Mouse (Mus musculus) spleen, postnatal 14 days (tissue): ENCODE measurements around the gene Lbp.

Experiments used
- DNase-seq, 2 experiments: peaks; one replicate each; pipeline ENCODE4 v3.0.0; 2021 to 2022; ENCODE audit warnings: low spot score in 2 of 2

Lbp gene

DNA sequence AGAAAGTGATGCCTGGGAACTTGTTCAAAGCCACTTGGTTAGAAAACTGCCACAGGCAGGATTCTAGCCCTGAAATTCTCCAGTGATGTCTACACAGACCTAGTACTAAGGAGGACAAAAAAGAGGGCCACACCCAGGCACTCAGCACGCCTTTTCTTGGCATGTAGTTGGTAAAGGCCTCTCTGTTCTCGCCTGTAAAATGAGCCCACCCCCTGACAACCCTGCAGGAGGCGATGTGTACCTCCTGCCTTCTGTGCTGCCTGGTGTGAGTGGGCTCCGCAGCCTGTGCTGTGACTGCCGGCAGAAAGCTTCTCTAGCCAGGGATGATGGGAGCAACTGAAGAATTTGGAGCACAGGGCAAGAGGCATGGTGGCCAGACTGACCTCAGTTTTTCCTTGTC, 2.0 kb downstream of the Lbp start:
- DNase-seq = no peak

DNA sequence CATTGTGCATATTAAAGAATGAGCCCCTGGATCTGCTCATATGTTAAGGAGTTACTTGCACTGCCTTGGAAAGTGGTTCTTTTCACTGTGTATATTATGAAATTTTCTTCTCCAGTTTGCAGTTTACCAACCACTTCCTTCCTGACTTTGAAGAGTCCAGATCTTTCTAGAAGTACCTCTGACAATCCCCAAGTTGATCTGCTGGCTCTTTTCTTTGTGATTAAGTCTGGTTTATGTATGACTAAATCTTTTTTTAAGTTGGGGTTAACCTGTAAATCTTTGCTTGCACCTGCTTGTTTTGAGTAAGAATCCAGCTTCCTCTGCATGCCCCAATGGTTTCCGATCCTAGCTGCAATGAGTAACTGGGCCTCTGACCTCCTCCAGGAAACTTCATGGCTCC, 6.8 kb downstream of the Lbp start:
- no peak for DNase-seq

DNA sequence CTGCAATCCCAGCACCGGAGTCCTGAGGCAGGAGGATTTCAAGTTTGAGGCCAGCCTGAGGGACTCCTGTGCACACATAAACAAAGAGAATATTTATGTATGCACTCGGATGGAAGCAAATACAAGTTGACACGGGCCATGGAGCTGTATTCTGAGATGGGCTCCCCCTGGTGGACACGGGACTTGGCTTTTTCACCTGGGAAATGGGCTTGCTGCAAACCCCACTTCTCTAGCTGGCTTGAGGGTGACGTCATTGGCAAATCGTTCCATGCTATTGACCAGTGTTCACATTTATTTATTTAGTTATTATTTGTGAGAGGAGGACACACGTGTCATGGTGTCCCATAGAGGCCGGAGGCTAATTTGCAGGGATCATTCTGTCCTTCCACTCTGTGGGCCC, 10.1 kb downstream of the Lbp start:
- DNase-seq = no peak

DNA sequence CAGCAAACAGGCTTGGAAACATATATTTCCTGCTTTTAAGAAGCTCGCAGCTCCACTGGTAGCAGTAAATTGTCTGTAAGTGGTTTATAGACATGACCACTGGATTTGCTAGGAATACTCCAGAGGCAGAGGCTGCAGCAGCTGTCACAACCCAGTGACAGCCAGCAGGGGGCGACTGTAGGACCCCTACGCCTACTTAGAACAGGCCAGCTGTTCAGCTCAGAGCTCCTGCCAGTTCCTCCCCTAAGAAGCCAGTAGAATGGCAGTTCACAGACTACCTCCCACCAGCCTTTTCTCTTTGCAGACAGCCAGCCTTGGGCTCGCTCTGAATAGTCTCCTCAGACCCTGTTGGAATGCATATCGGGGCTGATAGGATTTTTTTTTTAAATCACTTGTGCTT, 10.7 kb downstream of the Lbp start:
- DNase-seq = peak in 1 of 2 experiments; percentile 21

DNA sequence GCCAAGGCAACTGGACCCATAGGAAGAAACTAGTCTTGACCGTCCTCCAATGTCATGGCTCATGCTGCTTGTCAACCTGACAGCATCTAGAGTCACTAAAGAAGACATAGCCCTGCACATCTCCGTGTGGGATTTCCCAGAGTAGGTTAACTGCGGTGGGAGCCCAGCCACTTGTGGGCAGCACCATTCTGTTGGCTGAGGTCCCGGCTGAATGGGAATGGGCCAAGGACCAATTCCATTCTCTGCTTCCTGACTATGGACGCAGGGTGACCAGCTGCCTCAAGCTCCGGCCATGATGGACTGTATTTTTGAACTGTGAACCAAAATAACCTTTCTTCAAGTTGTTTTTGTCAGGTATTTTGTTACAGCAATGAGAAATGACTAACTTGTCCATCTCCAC, 15.3 kb downstream of the Lbp start:
- DNase-seq = no peak

DNA sequence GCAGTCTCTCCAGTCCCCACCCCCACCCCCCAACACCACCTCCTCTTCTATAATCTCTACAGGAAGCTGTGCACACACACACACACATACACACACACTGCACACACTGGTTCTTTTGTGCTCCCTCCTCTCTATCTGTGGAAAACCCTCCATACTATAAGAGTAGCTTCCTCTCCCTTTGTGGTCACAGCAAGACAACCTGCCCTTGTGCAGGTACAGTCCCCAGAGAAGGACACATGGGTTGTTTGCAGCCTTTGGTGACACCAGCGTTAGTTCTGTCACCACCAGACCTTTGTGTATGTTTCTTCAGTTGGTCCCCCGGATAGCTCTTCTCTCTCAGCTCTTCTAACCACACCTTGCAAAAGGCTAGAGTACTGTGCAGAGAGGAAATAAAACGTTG, 16.6 kb downstream of the Lbp start:
- DNase-seq = no peak

DNA sequence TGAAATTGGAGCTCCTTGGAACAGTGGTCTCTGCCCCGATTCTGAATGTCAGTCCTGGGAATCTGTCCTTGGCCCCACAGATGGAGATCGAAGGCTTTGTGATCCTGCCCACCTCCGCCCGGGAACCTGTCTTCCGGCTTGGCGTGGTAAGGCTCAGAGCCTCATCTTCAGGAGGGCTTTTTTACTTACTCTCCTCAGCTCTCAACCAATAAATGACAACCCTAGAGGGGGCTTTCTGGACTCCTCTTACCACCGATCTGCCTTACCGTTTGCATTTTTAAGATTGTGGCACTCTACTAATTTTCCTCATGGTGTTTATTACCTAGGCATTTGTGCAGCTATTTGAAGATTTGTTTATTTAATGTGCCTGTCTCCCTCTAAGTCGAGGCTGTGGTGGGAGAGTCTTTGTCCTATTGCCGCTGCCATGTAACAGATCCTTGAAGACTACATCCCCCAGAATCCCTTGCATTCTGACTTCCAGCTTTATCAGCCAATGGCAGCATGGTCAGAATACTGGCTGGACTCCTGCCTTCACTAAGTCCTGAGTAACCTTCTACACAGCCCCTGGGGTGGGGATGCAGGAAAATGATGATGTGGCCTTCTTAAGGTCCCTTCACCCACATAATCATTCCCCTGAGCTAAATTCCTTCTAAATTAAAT, 18.4 kb downstream of the Lbp start:
- DNase-seq = no peak

DNA sequence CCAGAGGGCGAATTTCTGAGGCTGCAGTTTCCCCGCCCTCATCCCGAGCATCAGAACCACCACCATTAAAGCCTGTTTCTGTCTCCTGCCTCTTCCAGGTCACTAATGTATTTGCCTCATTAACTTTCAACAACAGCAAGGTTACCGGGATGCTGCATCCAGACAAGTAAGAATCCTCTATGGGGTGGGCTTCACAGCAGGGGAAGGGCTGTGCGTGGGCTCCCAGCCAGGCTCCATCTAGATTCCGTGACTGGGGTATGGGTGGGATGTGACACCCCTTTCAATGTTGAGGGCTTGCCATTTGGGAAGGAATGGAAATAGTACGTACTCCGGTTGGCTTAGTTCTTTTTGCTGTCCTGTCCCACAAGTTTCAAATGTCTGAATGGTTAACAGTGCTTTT, 19.3 kb downstream of the Lbp start:
- no peak for DNase-seq

DNA sequence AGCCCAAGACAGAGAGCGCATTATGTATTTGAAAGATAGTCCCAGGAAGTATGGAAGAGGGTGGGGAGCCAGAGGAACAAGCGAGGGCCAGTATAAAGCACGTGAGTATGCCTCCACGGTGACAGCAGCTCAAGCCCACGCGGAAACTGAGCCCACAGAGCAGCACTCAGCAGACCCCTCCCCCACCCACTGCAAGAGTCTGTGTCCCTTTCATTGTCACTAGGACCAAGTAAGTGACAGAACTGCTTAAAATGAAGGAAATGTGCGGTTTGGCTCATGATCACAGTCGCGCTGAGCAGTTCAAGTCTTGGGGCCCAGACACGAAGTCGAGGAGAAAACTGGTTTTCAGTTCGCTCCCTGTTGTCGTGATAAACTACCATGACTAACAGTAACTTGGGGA, 28.1 kb downstream of the Lbp start:
- no peak for DNase-seq

DNA sequence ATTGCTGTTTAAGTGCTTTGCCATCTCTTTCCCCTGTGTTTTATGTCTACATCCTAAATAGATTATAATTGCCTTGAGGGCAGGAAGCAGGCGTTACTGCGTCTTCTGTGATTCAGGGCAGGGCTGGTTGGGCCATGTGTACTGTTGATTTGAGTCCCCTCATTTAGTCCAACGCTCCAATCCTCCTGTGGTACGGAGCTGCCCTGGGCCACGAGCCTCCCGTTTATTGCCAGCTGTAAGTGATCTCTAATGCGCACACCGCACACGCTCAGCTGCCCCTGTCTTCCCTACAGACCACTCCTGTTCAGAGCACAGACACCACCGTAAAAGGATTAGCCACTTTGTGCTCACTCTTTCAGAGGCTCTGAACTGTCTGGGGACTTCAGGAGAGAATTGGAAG, 31.4 kb downstream of the Lbp start:
- DNase-seq = no peak

DNA sequence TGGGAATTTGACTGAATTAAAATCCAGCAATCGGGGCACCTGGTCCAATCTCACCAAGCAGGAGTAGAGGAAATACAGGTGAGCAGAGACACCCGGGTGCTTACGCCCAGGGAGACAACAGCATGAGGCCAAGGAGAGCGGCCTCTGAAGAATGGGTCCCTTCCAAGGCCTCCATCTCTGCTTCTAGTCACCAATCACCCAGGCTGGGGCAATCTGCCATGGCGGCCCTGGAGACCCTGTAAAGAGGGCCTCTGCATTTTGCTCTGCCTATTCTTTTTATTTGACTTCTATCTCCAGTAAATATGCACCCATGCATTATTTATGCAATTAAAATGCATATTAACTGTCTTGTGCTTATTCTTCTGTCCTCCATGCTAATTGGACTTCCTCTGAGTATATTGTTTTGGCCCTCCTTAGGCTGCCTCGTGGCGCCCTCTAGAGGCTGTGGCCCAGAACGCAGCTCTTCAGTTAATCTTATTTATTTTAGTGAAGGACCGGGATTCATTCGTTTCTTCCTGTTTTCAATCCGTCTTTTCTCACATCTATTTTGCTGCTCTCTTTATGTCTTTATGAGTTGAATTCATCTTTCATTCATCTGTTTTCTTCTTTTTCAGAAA, 33.8 kb downstream of the Lbp start:
- peak in 1 of 2 experiments; percentile 36 for DNase-seq

DNA sequence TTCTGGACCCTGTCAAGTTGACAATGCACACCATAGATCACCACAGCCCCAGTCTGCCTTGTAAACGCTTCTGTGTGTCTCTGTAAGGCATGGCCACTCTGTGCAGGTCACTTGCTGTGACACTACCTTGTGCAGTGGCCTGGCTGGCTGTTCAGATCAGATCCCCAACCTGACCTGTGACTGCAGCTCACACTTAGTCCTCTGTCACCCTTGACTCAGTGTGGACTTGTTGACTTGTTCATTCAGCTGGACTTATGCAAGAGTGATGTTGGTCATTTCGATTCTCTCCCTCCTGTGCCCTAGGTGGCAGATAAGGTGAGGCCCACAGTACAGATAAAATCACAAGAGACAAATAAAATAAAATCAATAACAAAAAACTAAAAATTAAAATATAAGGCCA, 35.0 kb downstream of the Lbp start:
- no peak for DNase-seq

DNA sequence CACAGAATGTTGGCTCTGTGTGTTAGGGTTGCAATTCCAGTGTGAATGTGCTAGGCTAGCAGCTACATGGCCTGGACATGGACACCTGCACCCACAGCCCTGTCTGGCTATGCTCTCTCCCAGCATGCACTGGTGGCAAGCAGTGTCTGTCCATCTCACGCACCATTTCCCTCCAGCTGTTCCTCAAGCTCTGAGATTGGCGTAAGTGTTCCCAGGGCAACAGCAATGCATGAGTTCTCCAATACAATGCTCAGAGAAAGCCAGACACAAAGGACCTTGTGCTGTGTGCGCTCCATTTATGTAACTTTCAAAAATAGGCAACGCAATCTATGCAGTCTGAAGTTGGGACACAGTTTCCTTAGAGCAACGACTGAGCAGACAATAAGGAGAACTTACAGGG, 37.2 kb downstream of the Lbp start:
- no peak for DNase-seq

DNA sequence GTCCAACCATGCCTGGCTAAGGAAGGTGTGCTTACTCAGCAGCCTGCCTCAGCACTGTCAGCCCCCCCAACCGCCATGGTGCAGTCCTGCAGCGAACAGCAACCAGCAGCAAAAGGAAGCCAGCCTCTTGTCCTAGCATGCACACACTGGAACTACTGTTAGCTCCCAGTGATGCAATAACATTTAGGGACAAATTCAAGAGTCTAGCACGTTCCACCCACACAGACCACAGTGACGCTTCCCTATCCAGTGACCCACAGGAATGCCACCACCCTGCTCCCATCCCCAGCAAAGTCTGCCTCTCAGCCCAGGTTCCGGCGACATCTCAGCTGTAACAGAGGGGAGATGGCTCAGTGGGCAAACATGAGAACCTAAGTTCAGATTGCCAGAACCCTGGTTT, 40.2 kb downstream of the Lbp start:
- DNase-seq = no peak

DNA sequence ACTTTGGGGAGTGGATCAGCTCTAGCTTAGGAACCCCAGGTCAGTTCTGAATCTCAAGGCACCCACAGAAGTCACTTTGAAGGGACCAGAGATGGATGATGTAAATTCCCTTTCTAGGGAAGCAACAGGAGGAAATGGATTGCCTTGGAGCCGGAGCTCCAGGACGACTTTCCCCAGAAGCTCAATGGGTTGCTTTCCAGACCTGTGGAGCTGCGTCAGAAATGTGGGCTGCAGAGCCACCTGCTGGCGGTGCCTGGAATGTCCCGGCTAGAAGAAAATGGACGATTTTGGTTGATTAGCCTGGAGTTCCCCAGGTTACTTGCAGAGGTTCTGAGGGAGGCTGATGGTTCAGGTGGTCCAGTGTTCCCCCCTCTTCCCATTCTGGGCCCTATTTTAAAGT, 41.6 kb downstream of the Lbp start:
- peak; percentile 13 to 34 for DNase-seq

DNA sequence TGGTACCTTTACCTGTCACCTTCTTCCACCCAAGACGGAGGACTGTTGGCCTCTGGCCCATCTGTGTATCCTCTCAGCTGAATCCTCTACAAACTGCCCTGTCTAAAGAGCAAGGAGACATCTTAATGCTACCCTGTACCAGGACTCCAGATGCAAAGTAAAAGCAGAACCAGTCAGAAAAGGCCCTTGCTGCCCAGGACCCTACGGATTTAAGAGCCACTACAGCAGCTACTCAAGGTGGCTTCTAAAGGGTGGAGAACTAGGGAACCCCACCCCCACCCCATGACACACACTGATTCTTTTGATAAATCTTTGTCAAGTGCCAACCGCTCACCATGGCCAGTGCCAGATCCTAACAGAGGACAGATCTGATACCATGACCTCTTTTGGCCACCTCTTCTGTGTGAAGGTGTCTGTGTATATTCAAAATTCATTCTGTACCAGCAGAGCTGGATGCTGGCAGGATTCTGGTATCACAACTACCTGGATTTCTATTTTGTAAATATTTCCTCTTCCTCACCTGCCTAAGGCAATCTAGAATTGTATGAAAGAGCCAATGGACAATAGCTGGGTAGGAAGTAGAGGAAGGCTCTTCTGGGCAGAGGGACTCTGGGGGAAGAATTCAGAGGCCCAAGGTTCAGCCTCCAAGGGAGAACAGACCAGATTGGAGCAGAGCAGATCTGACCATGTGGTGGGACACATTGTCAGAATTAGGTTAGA, 46.7 kb downstream of the Lbp start:
- DNase-seq = no peak

DNA sequence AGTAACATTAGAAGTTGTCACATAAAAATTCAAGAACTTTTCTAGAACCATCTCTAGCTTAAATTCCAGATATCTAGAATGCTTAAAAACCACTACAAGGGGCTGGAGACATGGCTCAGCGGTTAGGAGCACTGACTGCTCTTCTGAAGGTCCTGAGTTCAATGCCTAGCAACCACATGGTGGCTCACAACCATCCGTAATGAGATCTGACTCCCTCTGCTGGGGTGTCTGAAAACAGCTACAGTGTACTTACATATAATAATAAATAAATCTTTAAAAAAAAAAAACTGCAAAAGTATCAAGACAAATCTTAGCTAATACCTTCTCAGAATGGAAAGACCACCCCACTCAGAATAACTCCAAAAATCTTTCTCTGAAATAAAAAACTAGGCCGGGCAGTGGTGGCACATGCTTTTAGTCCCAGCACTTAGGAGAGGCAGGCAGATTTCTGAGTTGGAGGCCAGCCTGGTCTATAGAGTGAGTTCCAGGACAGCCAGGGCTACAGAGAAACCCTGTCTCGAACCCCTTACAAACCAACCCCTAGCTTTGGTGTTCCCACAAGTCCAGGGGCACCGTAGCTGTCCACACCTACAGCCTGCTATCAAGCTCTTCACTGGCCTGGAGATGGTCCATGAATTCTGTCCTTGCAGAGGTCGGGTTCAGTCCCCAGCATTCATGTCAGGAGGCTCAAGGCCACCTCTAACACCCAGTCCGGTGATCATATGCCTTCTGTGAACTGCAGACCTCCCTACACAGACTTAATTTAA, 48.2 kb downstream of the Lbp start:
- no peak for DNase-seq

DNA sequence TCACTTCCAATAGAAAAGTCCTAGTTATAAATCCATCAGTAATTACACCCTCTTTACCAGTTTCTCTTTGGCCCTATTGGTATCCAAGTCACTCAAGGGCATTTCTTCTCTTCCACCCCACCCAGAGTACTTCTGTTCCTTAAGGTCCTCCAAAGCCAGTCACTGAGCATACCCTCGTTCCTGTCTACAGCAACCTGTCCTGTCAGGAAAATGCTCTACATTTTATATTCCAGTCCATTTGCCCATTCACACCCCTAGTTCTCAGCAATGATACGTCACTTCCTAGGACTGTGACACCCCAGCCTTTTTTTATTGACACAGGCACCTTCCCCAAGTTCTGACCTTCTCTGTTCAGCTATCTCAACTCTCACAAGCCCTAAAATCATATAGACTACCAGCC, 48.9 kb downstream of the Lbp start:
- no peak for DNase-seq

DNA sequence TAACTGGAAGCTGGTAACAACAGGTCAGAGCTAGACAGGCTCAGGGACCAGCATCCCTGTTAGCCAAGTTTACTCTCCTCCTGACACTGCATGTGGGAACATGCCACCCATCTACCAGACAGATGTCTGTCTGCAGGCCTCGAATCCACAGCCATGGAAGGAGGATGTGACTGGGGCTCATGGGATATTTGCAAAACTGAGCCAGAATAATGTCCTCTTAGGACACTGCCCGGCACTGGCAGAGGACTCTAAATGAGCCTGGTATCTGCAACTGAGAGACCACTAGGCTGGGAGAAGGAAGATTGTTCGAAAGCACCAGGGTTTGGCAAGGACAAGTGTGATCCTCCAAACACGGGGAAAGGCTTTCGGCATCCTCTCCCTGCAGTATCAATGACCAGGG, 49.8 kb downstream of the Lbp start:
- no peak for DNase-seq

DNA sequence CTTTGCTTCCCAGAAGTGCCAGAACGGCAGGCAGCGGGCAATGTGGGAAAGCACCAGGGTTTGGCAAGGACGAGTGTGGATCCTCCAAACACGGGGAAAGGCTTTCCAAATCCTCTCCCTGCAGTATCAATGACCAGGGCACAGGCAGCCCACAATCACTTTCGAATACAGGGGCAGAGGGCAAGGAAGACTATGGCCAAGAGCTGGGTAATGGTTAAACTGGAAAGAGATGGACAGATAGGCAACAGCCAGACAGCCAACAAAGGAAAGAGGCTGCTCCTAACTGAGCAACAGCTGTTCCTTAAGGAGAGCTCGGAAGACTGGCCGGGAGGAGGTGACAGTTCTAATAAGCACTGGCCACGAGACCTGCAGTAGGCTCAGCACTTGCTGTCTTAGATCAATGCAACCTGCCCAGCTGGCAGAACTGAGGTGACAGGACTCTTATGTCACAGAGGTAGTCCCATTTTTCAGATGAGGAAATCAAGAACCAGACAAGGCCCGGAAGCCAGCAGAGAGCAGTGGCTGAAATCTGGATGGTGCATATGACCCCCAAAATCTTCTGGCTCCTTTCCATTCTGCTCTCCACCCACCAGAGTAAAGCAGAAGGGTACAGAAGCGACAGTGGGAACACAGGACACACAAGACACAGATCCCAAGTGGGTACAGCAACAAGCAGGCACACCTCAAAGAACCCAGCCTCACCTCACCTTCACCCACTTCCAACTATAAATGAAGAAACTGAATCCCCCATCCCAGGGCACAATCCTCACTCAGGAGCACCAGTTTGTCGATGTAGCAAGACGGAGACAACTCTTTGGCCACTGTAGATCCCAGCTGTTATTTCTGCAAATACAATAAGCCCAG, 53.7 kb downstream of the Lbp start:
- DNase-seq = no peak

DNA sequence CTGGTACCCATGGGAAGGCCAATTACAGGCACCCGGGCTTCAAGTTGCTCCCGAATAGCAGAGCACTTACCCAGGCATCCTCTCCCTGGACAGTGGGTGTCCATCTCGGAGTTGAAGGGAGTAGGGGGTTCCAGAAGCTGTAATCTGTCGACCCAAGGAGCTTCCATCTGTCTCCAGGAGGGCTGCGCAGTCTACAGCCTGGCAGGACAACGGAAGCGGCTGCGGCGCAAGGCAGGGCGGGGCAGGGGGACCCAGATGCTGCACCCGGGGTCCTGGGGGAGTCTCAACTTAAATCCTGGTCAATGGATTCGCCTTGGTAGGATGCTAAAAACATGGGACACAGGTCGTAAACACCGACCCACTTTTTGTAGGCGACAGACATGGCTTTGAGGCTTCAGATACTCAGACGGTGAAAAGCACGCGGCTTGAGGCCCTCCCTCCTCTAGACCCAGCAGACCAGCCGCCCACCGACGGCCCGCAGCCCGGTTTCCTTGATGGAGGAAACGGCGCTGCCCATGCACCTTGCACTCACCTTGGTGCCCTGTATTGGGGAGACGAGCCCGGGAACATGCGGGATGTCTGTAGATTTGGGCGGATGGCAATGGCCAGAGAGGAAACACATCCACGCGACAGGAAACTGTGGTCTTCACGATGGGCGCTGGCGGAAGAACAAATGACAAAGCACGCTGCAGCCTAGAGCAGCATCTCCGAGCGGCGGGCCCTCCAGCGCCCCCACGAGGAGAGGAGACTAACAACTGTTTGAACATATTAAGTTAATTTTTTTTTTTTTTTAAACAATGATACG, 54.8 kb downstream of the Lbp start:
- DNase-seq = peak; percentile 53 to 77
